Mouse (Mus musculus) hindbrain, postnatal 0 days (tissue): ENCODE measurements at regions not wholly inside any gene's neighbourhood (a gene's known extent, or its start where the extent isn't known, plus 50 kb on each side); places are given as distances from the start of the nearest gene placed in this dataset.

Experiments used
- ATAC-seq: fragments of 200-750 bp; cut with Nextera tagmentation; 2 replicates; pipeline ENCODE4 v1.8.0; 2017; ENCODE audit warnings: mild to moderate bottlenecking, moderate TSS enrichment, moderate library complexity
- DNase-seq: peaks from one replicate; pipeline ENCODE4 v3.0.0-alpha.2; 2015; ENCODE audit warnings: low spot score
- H3K27ac ChIP-seq: fragments of 300-500 bp; sonication (generic); 2 replicates; pipeline ENCODE4 v1.5.1; 2014; ENCODE audit warnings: mild to moderate bottlenecking
- H3K27me3 ChIP-seq: fragments of 300-500 bp; sonication (generic); 2 replicates; pipeline ENCODE4 v1.6.1; 2014; ENCODE audit warnings: low read length, mixed read lengths; ENCODE audit not compliant: insufficient read depth
- H3K36me3 ChIP-seq: fragments of 300-500 bp; sonication (generic); 2 replicates; pipeline ENCODE4 v1.6.1; 2014; ENCODE audit warnings: low read length, mixed read lengths; ENCODE audit not compliant: insufficient read depth
- H3K4me1 ChIP-seq: fragments of 300-500 bp; sonication (generic); 2 replicates; pipeline ENCODE4 v1.6.1; 2014; ENCODE audit warnings: antibody characterized with exemption, low read length, mixed read lengths; ENCODE audit not compliant: insufficient read depth
- H3K4me2 ChIP-seq: fragments of 300-500 bp; sonication (generic); 2 replicates; pipeline ENCODE4 v1.6.1; 2014; ENCODE audit warnings: low read depth, mild to moderate bottlenecking, low read length, moderate library complexity, mixed read lengths
- H3K4me3 ChIP-seq: fragments of 300-500 bp; sonication (generic); 2 replicates; pipeline ENCODE4 v1.5.1; 2014; ENCODE audit warnings: low read length
- H3K9ac ChIP-seq: fragments of 300-500 bp; sonication (generic); replicated peaks from 2 replicates; pipeline ENCODE4 v1.6.1; 2014; ENCODE audit warnings: mild to moderate bottlenecking, low read length, moderate library complexity, mixed read lengths
- H3K9me3 ChIP-seq: fragments of 300-500 bp; sonication (generic); 2 replicates; pipeline ENCODE4 v1.6.1; 2016; ENCODE audit warnings: low read length, mixed read lengths
- CTCF ChIP-seq: IDR thresholded peaks from 2 replicates; pipeline ENCODE4 v1.5.1; 2016; ENCODE audit warnings: antibody characterized with exemption, control low read depth, low read depth
- WGBS: fragments of 180-500 bp; shearing (Covaris S2); extraction: QIAGEN DNeasy Blood & Tissue Kit; methylation state at CpG from one replicate; pipeline ENCODE4 v1.1.7; 2014; 5-methylcytosine and 5-hydroxymethylcytosine counted together

- ATAC-seq: no peak
- Histone ChIP-seq H3K4me1 (no peaks in the 10 kb centered on the region), H3K27me3 (no peaks in the 10 kb centered on the region), H3K4me2 (no peak overlapping the region), H3K9ac (no peak overlapping the region), H3K27ac (no peak overlapping the region), H3K4me3 (no peak overlapping the region), H3K9me3 (no peaks in the 10 kb centered on the region), H3K36me3 (no peaks in the 10 kb centered on the region)
- no peak for TF ChIP-seq CTCF
- no peak for DNase-seq
- 49% methylated on average over 4 of the region's 4 CpGs for WGBS
Observed at GRCm38 (mm10) chr8:80117328-80117727, 59.5 kb upstream of the Hhip start.
